Mouse (Mus musculus) hematopoietic stem cell, adult 5-6 weeks (primary cell): Measurements from ENCODE around the gene Mapk8ip1. TPM values are rescaled to one million over a fixed set of nuclear protein-coding genes. Genes with fewer than 3 reads are reported as not detected.

Experiments
- ATAC-seq, 2 experiments: fragments of 125-278 bp in 1 of 2; replicated peaks in 1 of 2; 2 replicates each; pipeline ENCODE4 v1.8.0; 2016 to 2017; ENCODE audit warnings: inconsistent platforms in 2 of 2, mild to moderate bottlenecking in 2 of 2, moderate number of reproducible peaks in 2 of 2, low read depth in 1 of 2, moderate TSS enrichment in 1 of 2; ENCODE audit not compliant: low FRiP score in 2 of 2, poor library complexity in 2 of 2, severe bottlenecking in 2 of 2, insufficient read depth in 1 of 2, low TSS enrichment in 1 of 2
- total RNA-seq: library from RNA; stranded (forward); fragments of 172-1452, 232-1000 nt; gene quantifications from 2 replicates; pipeline ENCODE4 v1.2.3, GENCODE M21; 2017

Gene Mapk8ip1
- total RNA-seq, 1 experiment from 2014 or later, result 0.05 TPM

GRCm38 (mm10) chr2:92367383-92368029 lies 33.6 kb downstream of the Mapk8ip1 start:
- no peak for ATAC-seq

- no peak for ATAC-seq
Observed at GRCm38 (mm10) chr2:92365568-92365967, 35.5 kb downstream of the Mapk8ip1 start.

GRCm38 (mm10) chr2:92364086-92364485 lies 37.0 kb downstream of the Mapk8ip1 start:
- ATAC-seq, result no peak

- no peak for ATAC-seq
Observed at GRCm38 (mm10) chr2:92362571-92363228, 38.4 kb downstream of the Mapk8ip1 start.

- no peak for ATAC-seq
Observed at GRCm38 (mm10) chr2:92361795-92362194, 39.3 kb downstream of the Mapk8ip1 start.

- ATAC-seq, result no peak
Observed at GRCm38 (mm10) chr2:92360893-92361292, 40.2 kb downstream of the Mapk8ip1 start.

GRCm38 (mm10) chr2:92360186-92360823 lies 40.8 kb downstream of the Mapk8ip1 start:
- ATAC-seq, result no peak

- no peak for ATAC-seq
Observed at GRCm38 (mm10) chr2:92359301-92359700, 41.8 kb downstream of the Mapk8ip1 start.

GRCm38 (mm10) chr2:92354224-92354623 lies 46.8 kb downstream of the Mapk8ip1 start:
- no peak for ATAC-seq

GRCm38 (mm10) chr2:92353402-92353801 lies 47.7 kb downstream of the Mapk8ip1 start:
- no peak for ATAC-seq

GRCm38 (mm10) chr2:92350686-92351085 lies 50.4 kb downstream of the Mapk8ip1 start:
- no peak for ATAC-seq

- ATAC-seq, result no peak
Observed at GRCm38 (mm10) chr2:92349589-92350425, 51.3 kb downstream of the Mapk8ip1 start.

- no peak for ATAC-seq
Observed at GRCm38 (mm10) chr2:92347191-92347590, 53.9 kb downstream of the Mapk8ip1 start.

GRCm38 (mm10) chr2:92342418-92342817 lies 58.6 kb downstream of the Mapk8ip1 start:
- ATAC-seq, result no peak
